Mouse (Mus musculus) thymus, postnatal 14 days (tissue): ENCODE measurements around the gene Lcmt1.

Source experiments
- DNase-seq: peaks from one replicate; pipeline ENCODE4 v3.0.0; 2021

Lcmt1 gene

GRCm38 (mm10) chr7:123369759-123370481, at the start of gene Lcmt1, which contains the start of gene Arhgap17:
Lcmt1 (plus strand) TSS chr7:123369784.
Arhgap17 (minus strand) TSS chr7:123369915.
- DNase-seq: peak; percentile 98

DNA sequence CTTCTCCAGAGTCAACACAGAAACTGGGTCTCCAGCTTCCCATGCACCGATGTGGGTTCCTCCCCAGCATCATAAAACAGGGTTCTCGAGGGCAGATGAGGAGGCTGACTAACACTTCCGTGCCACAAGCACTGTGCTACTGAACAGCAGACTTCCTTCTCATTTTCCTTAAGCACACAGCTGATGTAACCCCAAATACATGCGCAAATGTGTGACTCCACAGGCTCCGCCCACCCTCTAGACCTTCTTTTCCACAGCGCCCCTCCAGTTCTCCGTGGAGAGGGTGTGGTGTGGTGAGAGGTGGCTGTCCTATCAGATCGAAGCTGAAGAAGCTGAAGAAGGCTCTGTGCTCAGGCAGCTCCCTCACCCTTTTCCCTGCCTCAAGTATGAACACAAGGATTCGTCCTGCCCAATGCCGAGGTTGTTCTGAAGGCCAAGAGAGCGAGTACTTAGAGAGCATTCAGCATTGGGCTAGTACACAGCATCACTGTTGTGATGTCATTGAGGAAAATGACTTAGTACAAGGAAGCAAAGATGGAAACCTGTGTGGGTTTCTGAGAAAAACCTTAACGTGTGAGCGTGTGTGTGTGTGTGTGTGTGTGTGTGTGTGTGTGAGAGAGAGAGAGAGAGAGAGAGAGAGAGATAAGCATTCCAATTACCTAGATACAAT, 47.0 kb upstream of the Lcmt1 start:
- DNase-seq: peak; percentile 35

GRCm38 (mm10) chr7:123323388-123323787, 46.2 kb upstream of the Lcmt1 start:
- DNase-seq: no peak

GRCm38 (mm10) chr7:123324105-123324504, 45.5 kb upstream of the Lcmt1 start:
- DNase-seq: no peak

GRCm38 (mm10) chr7:123326062-123326461, 43.5 kb upstream of the Lcmt1 start:
- DNase-seq: no peak

DNA sequence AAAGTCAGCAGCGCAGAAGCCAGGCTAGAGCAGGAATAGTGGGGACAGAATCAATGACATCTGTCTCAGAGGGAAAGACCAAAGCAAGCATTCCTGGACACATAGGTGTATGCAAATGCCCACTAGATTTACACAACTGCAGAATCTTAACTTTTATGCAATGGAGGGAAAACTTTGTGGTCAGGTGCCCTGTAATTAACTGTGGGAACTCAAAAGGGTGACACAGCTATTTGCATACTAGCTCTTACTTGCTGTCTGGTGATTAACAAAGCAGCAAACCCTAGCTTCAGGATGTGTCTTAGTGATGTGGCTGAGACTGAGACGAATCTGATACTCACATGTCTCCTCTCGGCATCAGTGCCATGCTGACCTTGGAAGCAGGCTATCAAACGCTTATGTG, 42.7 kb upstream of the Lcmt1 start:
- DNase-seq: no peak

- no peak for DNase-seq
These were observed 41.7 kb upstream of the Lcmt1 start for GRCm38 (mm10) chr7:123327909-123328308.

GRCm38 (mm10) chr7:123330506-123330905, 39.1 kb upstream of the Lcmt1 start:
- DNase-seq: no peak

GRCm38 (mm10) chr7:123336322-123336721, 33.3 kb upstream of the Lcmt1 start:
- no peak for DNase-seq

GRCm38 (mm10) chr7:123338351-123338750, 31.2 kb upstream of the Lcmt1 start:
- DNase-seq: no peak

GRCm38 (mm10) chr7:123341896-123342295, 27.7 kb upstream of the Lcmt1 start:
- no peak for DNase-seq

GRCm38 (mm10) chr7:123344079-123344780, 25.4 kb upstream of the Lcmt1 start:
- DNase-seq: no peak

GRCm38 (mm10) chr7:123345041-123345544, 24.5 kb upstream of the Lcmt1 start:
- no peak for DNase-seq

DNA sequence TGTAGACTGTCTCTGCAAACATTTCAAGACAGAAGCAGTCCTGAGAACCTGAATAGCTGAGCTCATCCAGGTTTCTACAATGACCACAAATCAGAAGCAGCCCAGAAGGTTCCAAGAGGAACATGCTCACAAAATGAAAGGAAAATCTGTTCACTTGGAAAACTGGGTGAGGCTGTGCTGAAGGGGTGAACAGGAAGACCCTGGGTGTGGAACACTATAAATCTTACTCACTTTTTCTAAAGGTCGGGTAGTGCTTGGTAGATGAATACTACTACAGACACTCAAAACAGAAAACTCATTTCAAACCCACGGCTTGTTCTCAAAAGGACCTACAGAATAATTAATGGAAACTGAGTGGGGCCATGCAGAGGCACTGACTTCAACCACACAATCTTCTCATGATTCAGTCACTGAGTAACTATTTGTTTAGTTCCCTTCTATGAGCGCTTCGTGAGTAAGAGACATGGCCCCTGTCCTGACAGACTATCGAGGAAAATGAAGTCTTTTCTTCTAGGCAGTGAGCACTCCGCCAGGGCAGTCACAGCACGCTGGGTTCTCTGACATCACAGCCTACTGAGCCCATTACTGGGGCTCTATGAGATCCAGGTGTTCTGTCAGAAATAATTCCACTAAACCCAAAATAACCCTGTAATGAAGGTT, 22.8 kb upstream of the Lcmt1 start:
- no peak for DNase-seq

- DNase-seq: no peak
These were observed 19.8 kb upstream of the Lcmt1 start for GRCm38 (mm10) chr7:123349813-123350212.

DNA sequence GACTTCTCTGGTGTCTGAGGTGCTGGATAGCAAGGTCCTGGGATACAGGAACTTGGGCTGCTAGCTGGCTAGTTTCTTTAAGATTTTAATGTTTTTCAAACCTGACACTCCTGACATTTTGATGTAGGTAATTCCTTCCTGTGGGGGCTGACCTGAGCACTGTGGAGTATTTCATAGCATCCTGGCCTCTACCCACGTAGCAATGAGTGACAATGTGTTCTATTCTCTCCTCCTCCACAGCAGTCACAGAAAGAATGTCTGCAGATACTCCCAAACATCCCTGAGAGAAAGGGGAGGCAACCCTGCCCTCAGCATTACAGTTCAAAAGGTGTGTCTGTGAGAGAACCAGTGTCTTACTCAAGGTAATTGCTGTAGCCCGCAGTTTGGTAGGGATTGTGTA, 19.3 kb upstream of the Lcmt1 start:
- DNase-seq: no peak

DNA sequence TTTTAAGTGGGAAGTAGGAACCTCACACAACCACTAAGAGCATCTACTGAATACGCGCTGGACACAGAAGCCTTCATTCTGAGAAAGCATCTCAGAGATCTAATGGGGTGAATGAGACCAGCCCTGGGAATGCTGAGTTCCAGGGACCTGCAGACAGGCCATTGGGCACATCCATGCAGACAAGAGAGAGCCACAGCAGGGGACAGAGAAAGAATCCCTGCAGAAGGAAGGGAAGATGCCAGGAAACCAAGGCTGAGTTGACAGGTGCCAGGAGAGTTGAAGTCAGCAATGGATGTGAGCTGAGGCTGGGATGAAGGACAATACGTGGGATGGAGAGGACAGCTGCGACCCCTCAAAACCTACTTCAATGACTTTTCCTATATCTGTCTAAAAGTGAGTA, 16.5 kb upstream of the Lcmt1 start:
- DNase-seq: no peak

DNA sequence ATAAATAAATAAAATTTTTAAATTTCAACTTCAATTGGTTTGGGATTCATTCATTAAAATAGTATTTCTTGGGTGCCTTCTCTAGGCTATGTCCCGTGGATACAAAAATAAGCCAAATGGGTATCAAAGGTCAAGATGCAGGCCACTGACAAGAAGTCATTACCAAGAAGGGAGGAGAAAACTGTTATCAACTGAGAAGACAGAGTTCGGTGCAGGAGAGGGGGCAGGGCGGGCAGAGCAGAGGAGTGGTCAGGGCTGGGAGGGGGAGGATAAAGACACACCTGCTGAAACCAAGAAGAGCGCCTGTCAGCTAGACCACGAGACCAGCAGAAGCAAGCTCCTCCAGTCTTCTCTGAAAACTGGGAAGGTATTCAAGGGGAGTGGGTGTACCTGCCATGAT, 15.7 kb upstream of the Lcmt1 start:
- no peak for DNase-seq

- no peak for DNase-seq
These were observed 15.2 kb upstream of the Lcmt1 start for GRCm38 (mm10) chr7:123354392-123354791.

GRCm38 (mm10) chr7:123354851-123355250, 14.7 kb upstream of the Lcmt1 start:
- DNase-seq: peak; percentile 20

DNA sequence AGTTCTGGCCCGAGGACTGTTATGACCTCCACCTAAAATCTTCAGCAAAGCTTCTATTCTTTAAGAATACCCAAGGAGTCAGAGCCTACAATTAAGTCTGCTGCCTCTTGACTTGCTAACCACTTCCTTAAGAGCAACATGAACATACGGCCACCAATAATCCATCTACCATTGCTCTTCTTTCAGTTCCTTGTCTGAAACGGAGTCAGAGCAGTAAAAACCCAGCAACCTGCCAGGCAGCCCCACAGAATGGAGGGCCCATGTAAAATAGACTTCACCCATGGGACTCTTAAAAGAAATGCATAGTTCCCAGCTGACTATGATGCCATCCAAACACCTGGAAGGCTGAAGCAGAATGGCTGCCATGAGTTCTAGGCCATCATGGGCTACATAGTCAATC, 13.4 kb upstream of the Lcmt1 start:
- DNase-seq: no peak

DNA sequence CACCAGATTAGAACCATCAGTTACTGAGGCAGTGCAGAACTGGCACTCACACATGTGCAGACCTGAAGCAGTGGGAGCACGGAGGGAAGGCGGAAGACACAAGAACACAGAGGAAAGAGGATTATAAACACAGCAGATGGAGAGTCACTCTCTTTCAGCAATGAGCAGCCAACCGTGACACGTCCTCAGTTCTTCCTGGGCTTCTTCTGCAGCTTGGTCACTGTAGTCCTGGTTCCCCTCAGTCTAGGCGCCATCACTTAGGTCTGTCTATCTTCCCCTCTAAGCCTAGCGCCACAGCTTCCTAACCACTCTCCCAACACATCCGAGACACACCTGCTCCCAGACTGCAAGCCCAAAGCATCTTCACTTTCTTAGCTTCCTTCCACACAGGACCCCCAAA, 10.5 kb upstream of the Lcmt1 start:
- DNase-seq: no peak

DNA sequence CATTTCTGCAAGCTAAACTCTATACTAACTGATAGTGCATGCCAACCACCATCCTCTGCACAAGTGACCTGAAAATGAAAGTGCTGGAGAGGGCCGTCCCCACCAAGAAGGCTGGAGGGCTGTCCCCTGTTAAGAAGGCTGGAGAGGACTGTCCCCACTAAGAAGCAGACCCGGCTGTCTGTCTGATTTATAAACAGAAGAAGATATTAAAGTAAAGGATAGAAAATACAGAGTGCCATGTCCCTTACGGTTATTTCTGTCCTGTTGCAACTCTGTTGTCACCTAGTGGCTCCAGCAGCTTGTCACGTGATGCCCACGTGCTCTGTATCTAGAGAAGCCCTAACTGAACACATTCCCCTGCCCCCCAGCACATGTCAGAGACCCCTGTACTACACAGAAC, 9.4 kb upstream of the Lcmt1 start:
- DNase-seq: no peak
